Mouse (Mus musculus): ENCODE measurements at regions not wholly inside any gene's neighbourhood (a gene's known extent, or its start where the extent isn't known, plus 50 kb on each side); places are given as distances from the start of the nearest gene placed in this dataset.

- Histone ChIP-seq H3K36me3 (replicated peaks) (no peaks in the 10 kb centered on the region), H3K4me1 (ENCODE audit: insufficient read depth, low read depth, low read length) (no peaks in the 10 kb centered on the region), H3K4me3 (ENCODE audit: low read depth, low read length) (no peak overlapping the region), H3K27me3 (ENCODE audit: insufficient read depth, low read length) (no peaks in the 10 kb centered on the region), H3K9me3 (replicated peaks) (peaks cover 35% of the 10 kb centered on the region)
- ATAC-seq (ENCODE audit: extremely low read depth, insufficient number of reproducible peaks, low FRiP score, poor library complexity, severe bottlenecking) (no peak), DNase-seq (ENCODE audit: low spot score) (no peak)
- TF ChIP-seq POLR2AphosphoS5 (IDR thresholded peaks at IDR 0.05; ENCODE audit: insufficient replicate concordance, low read depth, low read length) (no peak), CTCF (IDR thresholded peaks at IDR 0.05; ENCODE audit: low read depth, low read length) (no peak)
Measured at GRCm38 (mm10) chr12:27060899-27061762, 281.2 kb downstream of the Sox11 start.

DNA sequence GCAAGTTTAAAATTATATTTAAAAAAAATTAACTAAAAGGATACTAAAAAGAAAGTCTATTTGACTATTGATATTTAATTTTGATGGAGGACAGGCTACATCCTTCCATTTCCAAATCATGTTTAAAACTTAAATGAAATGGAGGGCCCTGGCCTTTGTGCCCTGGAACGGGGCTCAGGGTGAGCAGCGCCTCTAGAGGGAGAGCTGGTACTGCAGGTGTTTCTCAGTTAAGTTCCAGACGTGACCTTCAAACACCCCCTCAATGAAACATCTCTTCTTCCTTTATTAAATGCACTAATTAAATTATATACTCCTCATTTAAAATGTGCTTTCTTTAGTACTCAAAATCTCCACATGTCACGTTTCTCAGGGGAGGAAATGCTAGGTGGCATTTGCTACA lies 282.5 kb downstream of the Sox11 start:
- ATAC-seq (ENCODE audit: extremely low read depth, insufficient number of reproducible peaks, low FRiP score, poor library complexity, severe bottlenecking) (no peak), DNase-seq (ENCODE audit: low spot score) (no peak)
- peaks cover 34% of the 10 kb centered on the region for H3K9me3 ChIP-seq (replicated peaks)
- H3K36me3 ChIP-seq (replicated peaks): no peaks in the 10 kb centered on the region
- TF ChIP-seq POLR2AphosphoS5 (IDR thresholded peaks at IDR 0.05; ENCODE audit: insufficient replicate concordance, low read depth, low read length) (no peak), GATA2 (IDR thresholded peaks at IDR 0.05; ENCODE audit: borderline replicate concordance, low read depth, low read length) (no peak), GATA1 (IDR thresholded peaks at IDR 0.05; ENCODE audit: borderline replicate concordance, low read length) (no peak), CTCF (IDR thresholded peaks at IDR 0.05; ENCODE audit: low read depth, low read length) (no peak), TAL1 (conservative IDR thresholded peaks at IDR 0.05; ENCODE audit: low read depth, low read length) (no peak)
- no peaks in the 10 kb centered on the region for H3K27me3 ChIP-seq (ENCODE audit: insufficient read depth, low read length)
- H3K4me3 ChIP-seq (ENCODE audit: low read depth, low read length): no peak overlapping the region
- H3K4me1 ChIP-seq (ENCODE audit: insufficient read depth, low read depth, low read length): no peaks in the 10 kb centered on the region

- no peak overlapping the region for H3K4me3 ChIP-seq (ENCODE audit: low read depth, low read length)
- no peak for DNase-seq (ENCODE audit: low spot score)
- ATAC-seq (ENCODE audit: extremely low read depth, insufficient number of reproducible peaks, low FRiP score, poor library complexity, severe bottlenecking): no peak
- H3K9me3 ChIP-seq (replicated peaks): peaks cover 28% of the 10 kb centered on the region
- TF ChIP-seq CTCF (IDR thresholded peaks at IDR 0.05; ENCODE audit: low read depth, low read length) (no peak), TAL1 (conservative IDR thresholded peaks at IDR 0.05; ENCODE audit: low read depth, low read length) (no peak), GATA2 (IDR thresholded peaks at IDR 0.05; ENCODE audit: borderline replicate concordance, low read depth, low read length) (no peak), GATA1 (IDR thresholded peaks at IDR 0.05; ENCODE audit: borderline replicate concordance, low read length) (no peak), POLR2AphosphoS5 (IDR thresholded peaks at IDR 0.05; ENCODE audit: insufficient replicate concordance, low read depth, low read length) (no peak)
- H3K36me3 ChIP-seq (replicated peaks): no peaks in the 10 kb centered on the region
- H3K27me3 ChIP-seq (ENCODE audit: insufficient read depth, low read length): no peaks in the 10 kb centered on the region
- H3K4me1 ChIP-seq (ENCODE audit: insufficient read depth, low read depth, low read length): no peaks in the 10 kb centered on the region
Measured at GRCm38 (mm10) chr12:27054411-27054810, 288.0 kb downstream of the Sox11 start.

DNA sequence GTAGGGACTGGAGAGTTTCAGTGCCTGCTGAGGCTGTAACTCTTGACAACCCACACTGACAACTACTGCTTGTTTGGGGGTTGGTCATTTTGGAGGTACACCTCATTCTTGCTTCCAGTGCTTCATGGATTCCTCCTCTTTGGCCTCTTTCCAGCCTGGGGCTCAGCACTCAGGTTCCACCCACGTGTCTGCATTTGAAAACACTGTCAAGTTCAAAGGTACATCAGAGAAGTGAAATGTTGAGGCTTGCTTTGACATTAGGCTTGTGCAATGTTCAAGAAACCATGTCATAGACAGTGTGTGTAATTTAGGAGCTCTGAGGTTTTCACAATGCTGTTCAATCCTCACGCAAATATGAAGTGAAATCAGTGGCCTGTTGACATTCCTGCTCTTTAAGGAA lies 304.5 kb downstream of the Sox11 start:
- no peaks in the 10 kb centered on the region for H3K4me1 ChIP-seq (ENCODE audit: insufficient read depth, low read depth, low read length)
- H3K27me3 ChIP-seq (ENCODE audit: insufficient read depth, low read length): no peaks in the 10 kb centered on the region
- no peak for ATAC-seq (ENCODE audit: extremely low read depth, insufficient number of reproducible peaks, low FRiP score, poor library complexity, severe bottlenecking)
- no peak for DNase-seq (ENCODE audit: low spot score)
- H3K36me3 ChIP-seq (replicated peaks): no peaks in the 10 kb centered on the region
- H3K4me3 ChIP-seq (ENCODE audit: low read depth, low read length): no peak overlapping the region
- TF ChIP-seq TAL1 (conservative IDR thresholded peaks at IDR 0.05; ENCODE audit: low read depth, low read length) (no peak), GATA1 (IDR thresholded peaks at IDR 0.05; ENCODE audit: borderline replicate concordance, low read length) (no peak), POLR2AphosphoS5 (IDR thresholded peaks at IDR 0.05; ENCODE audit: insufficient replicate concordance, low read depth, low read length) (no peak), GATA2 (IDR thresholded peaks at IDR 0.05; ENCODE audit: borderline replicate concordance, low read depth, low read length) (no peak), CTCF (IDR thresholded peaks at IDR 0.05; ENCODE audit: low read depth, low read length) (no peak)
- H3K9me3 ChIP-seq (replicated peaks): peaks cover 29% of the 10 kb centered on the region

DNA sequence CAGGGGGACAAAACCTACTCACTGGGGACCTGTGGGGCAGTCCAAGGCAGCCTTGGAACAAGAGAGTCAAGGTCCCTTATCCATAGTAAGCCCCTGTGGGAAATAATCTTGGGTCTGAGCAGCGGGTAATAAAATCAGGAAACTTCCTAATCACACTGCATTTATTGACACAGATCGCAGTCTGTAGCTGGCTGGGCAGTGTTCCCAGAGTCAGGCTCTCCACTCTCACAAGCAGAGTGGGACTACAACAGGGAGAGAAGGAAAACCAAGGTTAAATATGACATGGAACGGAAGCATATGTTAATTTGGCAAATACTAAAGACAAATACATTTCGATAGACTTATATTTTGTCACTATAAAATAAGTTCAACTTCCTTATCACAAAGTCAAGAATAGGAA lies 322.6 kb downstream of the Sox11 start:
- Histone ChIP-seq H3K4me1 (ENCODE audit: insufficient read depth, low read depth, low read length) (no peaks in the 10 kb centered on the region), H3K9me3 (replicated peaks) (peaks cover 16% of the 10 kb centered on the region), H3K27me3 (ENCODE audit: insufficient read depth, low read length) (no peaks in the 10 kb centered on the region), H3K36me3 (replicated peaks) (no peaks in the 10 kb centered on the region), H3K4me3 (ENCODE audit: low read depth, low read length) (no peak overlapping the region)
- DNase-seq (ENCODE audit: low spot score): no peak
- TF ChIP-seq TAL1 (conservative IDR thresholded peaks at IDR 0.05; ENCODE audit: low read depth, low read length): no peak
- TF ChIP-seq CTCF (IDR thresholded peaks at IDR 0.05; ENCODE audit: low read depth, low read length): no peak
- TF ChIP-seq GATA2 (IDR thresholded peaks at IDR 0.05; ENCODE audit: borderline replicate concordance, low read depth, low read length): no peak
- TF ChIP-seq GATA1 (IDR thresholded peaks at IDR 0.05; ENCODE audit: borderline replicate concordance, low read length): no peak
- no peak for TF ChIP-seq POLR2AphosphoS5 (IDR thresholded peaks at IDR 0.05; ENCODE audit: insufficient replicate concordance, low read depth, low read length)
- no peak for ATAC-seq (ENCODE audit: extremely low read depth, insufficient number of reproducible peaks, low FRiP score, poor library complexity, severe bottlenecking)

- Histone ChIP-seq H3K27me3 (ENCODE audit: insufficient read depth, low read length) (no peaks in the 10 kb centered on the region), H3K36me3 (replicated peaks) (no peaks in the 10 kb centered on the region), H3K9me3 (replicated peaks) (peaks cover 16% of the 10 kb centered on the region), H3K4me3 (ENCODE audit: low read depth, low read length) (no peak overlapping the region), H3K4me1 (ENCODE audit: insufficient read depth, low read depth, low read length) (no peaks in the 10 kb centered on the region)
- ATAC-seq (ENCODE audit: extremely low read depth, insufficient number of reproducible peaks, low FRiP score, poor library complexity, severe bottlenecking) (no peak), DNase-seq (ENCODE audit: low spot score) (no peak)
- no peak for TF ChIP-seq POLR2AphosphoS5 (IDR thresholded peaks at IDR 0.05; ENCODE audit: insufficient replicate concordance, low read depth, low read length)
- TF ChIP-seq GATA2 (IDR thresholded peaks at IDR 0.05; ENCODE audit: borderline replicate concordance, low read depth, low read length): no peak
- TF ChIP-seq GATA1 (IDR thresholded peaks at IDR 0.05; ENCODE audit: borderline replicate concordance, low read length): no peak
- TF ChIP-seq TAL1 (conservative IDR thresholded peaks at IDR 0.05; ENCODE audit: low read depth, low read length): no peak
- no peak for TF ChIP-seq CTCF (IDR thresholded peaks at IDR 0.05; ENCODE audit: low read depth, low read length)
Measured at GRCm38 (mm10) chr12:27018366-27018765, 324.0 kb downstream of the Sox11 start.
